Mouse (Mus musculus): ENCODE results near the gene Zfp873. TPM values are rescaled to one million over a fixed set of nuclear protein-coding genes. Genes with fewer than 3 reads are reported as not detected.

Zfp873 gene
- polyA plus RNA-seq, 1 experiment from 2014 or later: 15.7 TPM

Other genes with a start within 250 kb of the Zfp873 start
- 3.6 and 4.0 TPM in 2 replicates for gene Gm4767, start 235.9 kb upstream of the Zfp873 start, polyA plus RNA-seq (2014; fragmentation: Nextera tagmentation; extraction: Ambion mirVana)
- 10.5 and 11.1 TPM in 2 replicates for gene Gm32687, start 184.2 kb upstream of the Zfp873 start, polyA plus RNA-seq (2014; fragmentation: Nextera tagmentation; extraction: Ambion mirVana)
- gene Zfp781, start 117.6 kb upstream of the Zfp873 start, polyA plus RNA-seq (2014; fragmentation: Nextera tagmentation; extraction: Ambion mirVana): 6.4 and 7.2 TPM in 2 replicates
- gene BC024063, start 35.2 kb downstream of the Zfp873 start, polyA plus RNA-seq (2014; fragmentation: Nextera tagmentation; extraction: Ambion mirVana): 6.9 and 7.2 TPM in 2 replicates
- gene AU041133, start 79.9 kb downstream of the Zfp873 start, polyA plus RNA-seq (2014; fragmentation: Nextera tagmentation; extraction: Ambion mirVana): 5.8 and 7.5 TPM in 2 replicates
- 15.3 and 15.6 TPM in 2 replicates for gene Zfp938, start 193.2 kb downstream of the Zfp873 start, polyA plus RNA-seq (2014; fragmentation: Nextera tagmentation; extraction: Ambion mirVana)